Mouse (Mus musculus) limb, embryonic 11.5 days (tissue): Measurements from ENCODE around the gene Scgb1b20. TPM values are rescaled to one million over a fixed set of nuclear protein-coding genes. Genes with fewer than 3 reads are reported as not detected.
"Not testable (repeated sequence)": the region's sequence is repeated elsewhere in the genome, so short reads cannot be mapped to it uniquely, and the experiment has no call there.

ENCODE experiments used
- ATAC-seq: fragments of 200-750 bp; cut with Nextera tagmentation; 2 replicates; pipeline ENCODE4 v1.8.0; 2017; ENCODE audit warnings: low read depth; ENCODE audit not compliant: insufficient number of reproducible peaks, low FRiP score, low TSS enrichment
- DNase-seq: peaks from one replicate; pipeline ENCODE4 v3.0.0-alpha.2; 2015; ENCODE audit warnings: low spot score
- H3K27ac ChIP-seq: fragments of 300-500 bp; sonication (generic); replicated peaks from 2 replicates; pipeline ENCODE4 v1.5.1; 2014; ENCODE audit warnings: low read depth, mild to moderate bottlenecking, low read length
- H3K27me3 ChIP-seq: fragments of 300-500 bp; sonication (generic); 2 replicates; pipeline ENCODE4 v1.6.1; 2014; ENCODE audit warnings: mild to moderate bottlenecking, low read length, mixed read lengths; ENCODE audit not compliant: control insufficient read depth, insufficient read depth
- H3K36me3 ChIP-seq: fragments of 300-500 bp; sonication (generic); 2 replicates; pipeline ENCODE4 v1.6.1; 2014; ENCODE audit warnings: mild to moderate bottlenecking, low read length, moderate library complexity, mixed read lengths; ENCODE audit not compliant: control insufficient read depth, insufficient read depth
- H3K4me1 ChIP-seq: fragments of 300-500 bp; sonication (generic); 2 replicates; pipeline ENCODE4 v1.6.1; 2014; ENCODE audit warnings: low read length, mixed read lengths; ENCODE audit not compliant: control insufficient read depth, insufficient read depth
- H3K4me2 ChIP-seq: fragments of 300-500 bp; sonication (generic); 2 replicates; pipeline ENCODE4 v1.6.1; 2014; ENCODE audit warnings: low read depth, mild to moderate bottlenecking, moderate library complexity; ENCODE audit not compliant: severe bottlenecking
- H3K4me3 ChIP-seq: fragments of 300-500 bp; sonication (generic); 2 replicates; pipeline ENCODE4 v1.5.1; 2014; ENCODE audit warnings: low read depth, low read length
- H3K9ac ChIP-seq: fragments of 300-500 bp; sonication (generic); 2 replicates; pipeline ENCODE4 v1.6.1; 2014; ENCODE audit warnings: mild to moderate bottlenecking, low read length
- H3K9me3 ChIP-seq: fragments of 300-500 bp; sonication (generic); 2 replicates; pipeline ENCODE4 v1.6.1; 2016; ENCODE audit warnings: low read length; ENCODE audit not compliant: control insufficient read depth
- WGBS: fragments of 180-500 bp; shearing (Covaris S2); extraction: QIAGEN DNeasy Blood & Tissue Kit; methylation state at CpG from one replicate; pipeline ENCODE4 v1.1.7; 2014; 5-methylcytosine and 5-hydroxymethylcytosine counted together
- polyA plus RNA-seq: library from polyadenylated mRNA; unstranded; fragments of >200 nt; fragmentation: Nextera tagmentation; extraction: Ambion mirVana; gene quantifications from 2 replicates; pipeline ENCODE4 v1.2.1, GENCODE M21; 2014

The Scgb1b20 gene
- not detected in 2 replicates for polyA plus RNA-seq

- not testable (repeated sequence) for H3K27me3 ChIP-seq, H3K36me3 ChIP-seq, H3K9me3 ChIP-seq, H3K4me1 ChIP-seq, DNase-seq, H3K4me3 ChIP-seq, H3K27ac ChIP-seq, H3K4me2 ChIP-seq, ATAC-seq, H3K9ac ChIP-seq
- WGBS: 86% methylated on average over 4 of the region's 4 CpGs
Observed at GRCm38 (mm10) chr7:33372934-33373333, at the start of gene Scgb1b20. TSS of gene Scgb1b20 (plus strand) at chr7:33373234.

GRCm38 (mm10) chr7:33366222-33366621 lies 6.8 kb upstream of the Scgb1b20 start, which contains the start of gene Scgb2b20:
TSS of gene Scgb2b20 (minus strand) at chr7:33366322.
- 94% methylated on average over 2 of the region's 2 CpGs for WGBS

GRCm38 (mm10) chr7:33399749-33400148 lies 26.7 kb downstream of the Scgb1b20 start:
- not testable (repeated sequence) for H3K9ac ChIP-seq, H3K36me3 ChIP-seq, H3K4me1 ChIP-seq, H3K27ac ChIP-seq, H3K27me3 ChIP-seq, ATAC-seq, H3K4me2 ChIP-seq, H3K4me3 ChIP-seq, DNase-seq, H3K9me3 ChIP-seq

More at GRCm38 (mm10) chr7:33366222-33366621, 6.8 kb upstream of the Scgb1b20 start, which contains the start of gene Scgb2b20:
- not testable (repeated sequence) for H3K4me1 ChIP-seq, H3K36me3 ChIP-seq, H3K4me3 ChIP-seq, ATAC-seq, H3K9me3 ChIP-seq, H3K9ac ChIP-seq, H3K27me3 ChIP-seq, H3K4me2 ChIP-seq, H3K27ac ChIP-seq, DNase-seq

- 89% methylated on average over 1 of the region's 1 CpGs for WGBS
- ATAC-seq: no peak
Observed at GRCm38 (mm10) chr7:33401650-33402049, 28.6 kb downstream of the Scgb1b20 start.

GRCm38 (mm10) chr7:33409681-33410080 lies 36.6 kb downstream of the Scgb1b20 start:
- not testable (repeated sequence) for H3K4me1 ChIP-seq, H3K9ac ChIP-seq, H3K4me2 ChIP-seq, H3K9me3 ChIP-seq, H3K4me3 ChIP-seq, H3K36me3 ChIP-seq, H3K27ac ChIP-seq, H3K27me3 ChIP-seq, ATAC-seq, DNase-seq
- 61% methylated on average over 1 of the region's 1 CpGs for WGBS

More at GRCm38 (mm10) chr7:33401650-33402049, 28.6 kb downstream of the Scgb1b20 start:
- Histone ChIP-seq H3K4me2 (no peak overlapping the region), H3K4me3 (no peak overlapping the region), H3K9ac (no peak overlapping the region), H3K27ac (no peak overlapping the region), H3K4me1 (no peaks in the 10 kb centered on the region), H3K9me3 (peaks cover 4% of the 10 kb centered on the region; the same call in 1 of the 2 replicates), H3K36me3 (no peaks in the 10 kb centered on the region), H3K27me3 (no peaks in the 10 kb centered on the region)
- no peak for DNase-seq

Other genes starting within 250 kb of the Scgb1b20 start
- not detected in 2 replicates for gene Scgb2b18, start 199.4 kb upstream of the Scgb1b20 start, polyA plus RNA-seq
- not detected in 2 replicates for gene Scgb1b18, start 187.7 kb upstream of the Scgb1b20 start, polyA plus RNA-seq
- not detected in 2 replicates for gene Scgb2b19, start 92.9 kb upstream of the Scgb1b20 start, polyA plus RNA-seq
- not detected in 2 replicates for gene Scgb1b19, start 85.9 kb upstream of the Scgb1b20 start, polyA plus RNA-seq
- gene Scgb2b20, start 6.9 kb upstream of the Scgb1b20 start, polyA plus RNA-seq: not detected in 2 replicates
- gene Scgb2b21, start 147.2 kb downstream of the Scgb1b20 start, polyA plus RNA-seq: not detected in 2 replicates